Mouse (Mus musculus): ENCODE data around the gene Wnt9a. TPM values are rescaled to one million over a fixed set of nuclear protein-coding genes. Genes with fewer than 3 reads are reported as not detected.
A peak's percentile ranks its signal among the peaks of the same experiment; 100 is the strongest.

Gene Wnt9a
- polyA plus RNA-seq, 1 experiment from 2014 or later = 3.9 TPM

- no peaks in the 10 kb centered on the region for H3K27me3 ChIP-seq (ENCODE audit: control insufficient read depth, insufficient read depth, low read depth, low read length)
- WGBS = 41% methylated on average over 5 of the region's 5 CpGs
- no peak overlapping the region for H3K27ac ChIP-seq (ENCODE audit: low read length)
- H3K9ac ChIP-seq (ENCODE audit: low read length) = no peak overlapping the region
- no peaks in the 10 kb centered on the region for H3K36me3 ChIP-seq (ENCODE audit: control insufficient read depth, insufficient read depth, low read length)
- peak; percentile 88 for ATAC-seq (ENCODE audit: low read depth)
- H3K4me2 ChIP-seq (ENCODE audit: low read depth, low read length) = no peak overlapping the region
- H3K9me3 ChIP-seq (ENCODE audit: control insufficient read depth, low read length) = no peaks in the 10 kb centered on the region
- H3K4me1 ChIP-seq (replicated peaks; ENCODE audit: control insufficient read depth, insufficient read depth, low read length) = no peaks in the 10 kb centered on the region; the same call in 1 of the 2 replicates
- no peak overlapping the region for H3K4me3 ChIP-seq (ENCODE audit: low read length)
These were observed 18.0 kb downstream of the Wnt9a start for GRCm38 (mm10) chr11:59324777-59325176.

- Histone ChIP-seq H3K36me3 (ENCODE audit: control insufficient read depth, insufficient read depth, low read length) (no peaks in the 10 kb centered on the region), H3K4me3 (ENCODE audit: low read length) (no peak overlapping the region), H3K9ac (ENCODE audit: low read length) (no peak overlapping the region), H3K27ac (ENCODE audit: low read length) (no peak overlapping the region), H3K4me2 (ENCODE audit: low read depth, low read length) (no peak overlapping the region), H3K27me3 (ENCODE audit: control insufficient read depth, insufficient read depth, low read depth, low read length) (no peaks in the 10 kb centered on the region), H3K4me1 (replicated peaks; ENCODE audit: control insufficient read depth, insufficient read depth, low read length) (peaks cover 2% of the 10 kb centered on the region; the same call in 1 of the 2 replicates), H3K9me3 (ENCODE audit: control insufficient read depth, low read length) (no peaks in the 10 kb centered on the region)
- 75% methylated on average over 18 of the region's 18 CpGs for WGBS
- no peak for ATAC-seq (ENCODE audit: low read depth)
These were observed 20.9 kb downstream of the Wnt9a start for GRCm38 (mm10) chr11:59327625-59328024.

GRCm38 (mm10) chr11:59329616-59330015 is 22.9 kb downstream of the Wnt9a start:
- 46% methylated on average over 6 of the region's 6 CpGs for whole genome bisulfite sequencing
- Histone ChIP-seq H3K4me2 (ENCODE audit: low read depth, low read length) (no peak overlapping the region), H3K4me1 (replicated peaks; ENCODE audit: control insufficient read depth, insufficient read depth, low read length) (peaks cover 2% of the 10 kb centered on the region; the same call in 1 of the 2 replicates), H3K36me3 (ENCODE audit: control insufficient read depth, insufficient read depth, low read length) (no peaks in the 10 kb centered on the region), H3K4me3 (ENCODE audit: low read length) (no peak overlapping the region), H3K9ac (ENCODE audit: low read length) (peak overlapping the region; percentile 38; the same call in 1 of the 2 replicates), H3K27me3 (ENCODE audit: control insufficient read depth, insufficient read depth, low read depth, low read length) (no peaks in the 10 kb centered on the region), H3K9me3 (ENCODE audit: control insufficient read depth, low read length) (no peaks in the 10 kb centered on the region), H3K27ac (ENCODE audit: low read length) (0 out of 2 replicates have a peak overlapping the region, but pooled peaks have one; percentile 8)
- ATAC-seq (ENCODE audit: low read depth) = peak; percentile 22; the same call in 1 of the 2 replicates

GRCm38 (mm10) chr11:59330560-59330959 is 23.8 kb downstream of the Wnt9a start:
- peak; percentile 51; the same call in 1 of the 2 replicates for ATAC-seq (ENCODE audit: low read depth)
- 36% methylated on average over 5 of the region's 5 CpGs for WGBS

GRCm38 (mm10) chr11:59331167-59331869 is 24.6 kb downstream of the Wnt9a start:
- Histone ChIP-seq H3K27me3 (ENCODE audit: control insufficient read depth, insufficient read depth, low read depth, low read length) (no peaks in the 10 kb centered on the region), H3K9me3 (ENCODE audit: control insufficient read depth, low read length) (no peaks in the 10 kb centered on the region), H3K4me1 (replicated peaks; ENCODE audit: control insufficient read depth, insufficient read depth, low read length) (peaks cover 2% of the 10 kb centered on the region; the same call in 1 of the 2 replicates), H3K27ac (ENCODE audit: low read length) (no peak overlapping the region), H3K36me3 (ENCODE audit: control insufficient read depth, insufficient read depth, low read length) (no peaks in the 10 kb centered on the region), H3K4me3 (ENCODE audit: low read length) (no peak overlapping the region), H3K9ac (ENCODE audit: low read length) (no peak overlapping the region), H3K4me2 (ENCODE audit: low read depth, low read length) (no peak overlapping the region)
- 68% methylated on average over 16 of the region's 16 CpGs for WGBS
- ATAC-seq (ENCODE audit: low read depth) = no peak

More at GRCm38 (mm10) chr11:59330560-59330959, 23.8 kb downstream of the Wnt9a start:
- Histone ChIP-seq H3K4me2 (ENCODE audit: low read depth, low read length) (no peak overlapping the region), H3K4me3 (ENCODE audit: low read length) (no peak overlapping the region), H3K4me1 (replicated peaks; ENCODE audit: control insufficient read depth, insufficient read depth, low read length) (peaks cover 2% of the 10 kb centered on the region; the same call in 1 of the 2 replicates), H3K9ac (ENCODE audit: low read length) (no peak overlapping the region), H3K27me3 (ENCODE audit: control insufficient read depth, insufficient read depth, low read depth, low read length) (no peaks in the 10 kb centered on the region), H3K9me3 (ENCODE audit: control insufficient read depth, low read length) (no peaks in the 10 kb centered on the region), H3K27ac (ENCODE audit: low read length) (no peak overlapping the region), H3K36me3 (ENCODE audit: control insufficient read depth, insufficient read depth, low read length) (no peaks in the 10 kb centered on the region)

GRCm38 (mm10) chr11:59332938-59333337 is 26.2 kb downstream of the Wnt9a start:
- Histone ChIP-seq H3K4me2 (ENCODE audit: low read depth, low read length) (no peak overlapping the region), H3K27ac (ENCODE audit: low read length) (no peak overlapping the region), H3K4me1 (replicated peaks; ENCODE audit: control insufficient read depth, insufficient read depth, low read length) (peaks cover 2% of the 10 kb centered on the region; the same call in 1 of the 2 replicates), H3K36me3 (ENCODE audit: control insufficient read depth, insufficient read depth, low read length) (no peaks in the 10 kb centered on the region), H3K9ac (ENCODE audit: low read length) (no peak overlapping the region), H3K9me3 (ENCODE audit: control insufficient read depth, low read length) (no peaks in the 10 kb centered on the region), H3K4me3 (ENCODE audit: low read length) (no peak overlapping the region), H3K27me3 (ENCODE audit: control insufficient read depth, insufficient read depth, low read depth, low read length) (no peaks in the 10 kb centered on the region)
- WGBS = 35% methylated on average over 9 of the region's 9 CpGs
- ATAC-seq (ENCODE audit: low read depth) = no peak

GRCm38 (mm10) chr11:59335150-59335549 is 28.4 kb downstream of the Wnt9a start:
- H3K27ac ChIP-seq (ENCODE audit: low read length) = no peak overlapping the region
- no peak overlapping the region for H3K9ac ChIP-seq (ENCODE audit: low read length)
- H3K4me2 ChIP-seq (ENCODE audit: low read depth, low read length) = no peak overlapping the region
- no peaks in the 10 kb centered on the region for H3K27me3 ChIP-seq (ENCODE audit: control insufficient read depth, insufficient read depth, low read depth, low read length)
- 0 out of 2 replicates have a peak, but pooled peaks cover 2% of the 10 kb centered on the region for H3K4me1 ChIP-seq (replicated peaks; ENCODE audit: control insufficient read depth, insufficient read depth, low read length)
- no peaks in the 10 kb centered on the region for H3K9me3 ChIP-seq (ENCODE audit: control insufficient read depth, low read length)
- WGBS = 67% methylated on average over 4 of the region's 4 CpGs
- no peak for ATAC-seq (ENCODE audit: low read depth)
- H3K4me3 ChIP-seq (ENCODE audit: low read length) = no peak overlapping the region
- no peaks in the 10 kb centered on the region for H3K36me3 ChIP-seq (ENCODE audit: control insufficient read depth, insufficient read depth, low read length)

GRCm38 (mm10) chr11:59335942-59336341 is 29.2 kb downstream of the Wnt9a start:
- Histone ChIP-seq H3K4me1 (replicated peaks; ENCODE audit: control insufficient read depth, insufficient read depth, low read length) (no peaks in the 10 kb centered on the region), H3K36me3 (ENCODE audit: control insufficient read depth, insufficient read depth, low read length) (no peaks in the 10 kb centered on the region), H3K4me3 (ENCODE audit: low read length) (no peak overlapping the region), H3K9me3 (ENCODE audit: control insufficient read depth, low read length) (no peaks in the 10 kb centered on the region), H3K27ac (ENCODE audit: low read length) (no peak overlapping the region), H3K4me2 (ENCODE audit: low read depth, low read length) (no peak overlapping the region), H3K9ac (ENCODE audit: low read length) (no peak overlapping the region), H3K27me3 (ENCODE audit: control insufficient read depth, insufficient read depth, low read depth, low read length) (no peaks in the 10 kb centered on the region)
- WGBS = 16% methylated on average over 2 of the region's 2 CpGs
- no peak; the same call in 1 of the 2 replicates for ATAC-seq (ENCODE audit: low read depth)

GRCm38 (mm10) chr11:59336381-59336780 is 29.7 kb downstream of the Wnt9a start:
- H3K36me3 ChIP-seq (ENCODE audit: control insufficient read depth, insufficient read depth, low read length) = no peaks in the 10 kb centered on the region
- H3K27me3 ChIP-seq (ENCODE audit: control insufficient read depth, insufficient read depth, low read depth, low read length) = no peaks in the 10 kb centered on the region
- no peaks in the 10 kb centered on the region for H3K9me3 ChIP-seq (ENCODE audit: control insufficient read depth, low read length)
- WGBS = 0% methylated on average over 1 of the region's 1 CpGs
- H3K4me2 ChIP-seq (ENCODE audit: low read depth, low read length) = no peak overlapping the region
- no peak overlapping the region for H3K4me3 ChIP-seq (ENCODE audit: low read length)
- H3K27ac ChIP-seq (ENCODE audit: low read length) = no peak overlapping the region
- H3K9ac ChIP-seq (ENCODE audit: low read length) = no peak overlapping the region
- no peaks in the 10 kb centered on the region for H3K4me1 ChIP-seq (replicated peaks; ENCODE audit: control insufficient read depth, insufficient read depth, low read length)
- peak; percentile 53 for ATAC-seq (ENCODE audit: low read depth)

Data from lung, embryonic 16.5 days (tissue).